Mouse (Mus musculus): ENCODE measurements around the gene Mybl2.

- TF ChIP-seq GATA1 (IDR thresholded peaks at IDR 0.05; ENCODE audit: borderline replicate concordance, low read length) (no peak), FLI1 (IDR thresholded peaks at IDR 0.05; ENCODE audit: low read length) (no peak)
Measured at GRCm38 (mm10) chr2:163032622-163033021, 21.9 kb upstream of the Mybl2 start.
